In genomic region chr2:91972121-91972566, GRCm38 (mm10) we compare ENCODE assay signal across 8 mouse cellular contexts. TPM values are rescaled to one million over a fixed set of nuclear protein-coding genes. Genes with fewer than 3 reads are reported as not detected.
DNase-seq lines count a peak whose midpoint lies in the region; ATAC-seq and TF ChIP-seq lines count a peak whose summit lies in the region.

No protein-coding gene starts in this region.

- H3K27me3 ChIP-seq in liver, adult 2 months (ENCODE audit: control insufficient read depth, insufficient read depth, low read length), result peaks cover 15% of the 10 kb centered on the region
- H3K27me3 ChIP-seq in liver, embryonic 11.5 days (replicated peaks; ENCODE audit: control insufficient read depth, insufficient read depth, low read length), result peaks cover 69% of the 10 kb centered on the region
- peaks cover 36% of the 10 kb centered on the region for H3K27me3 ChIP-seq in intestine, embryonic 14.5 days (replicated peaks; ENCODE audit: control insufficient read depth, insufficient read depth, low read length)
- peaks cover 19% of the 10 kb centered on the region for H3K27me3 ChIP-seq in midbrain, embryonic 16.5 days (ENCODE audit: control insufficient read depth, insufficient read depth, low read depth, low read length)

- no peak; the same call in 1 of the 2 replicates for ATAC-seq in liver, embryonic 11.5 days (replicated peaks; ENCODE audit: low FRiP score)
- 0 out of 2 replicates have a peak, but pooled peaks have one; percentile 38 for ATAC-seq in intestine, embryonic 14.5 days (replicated peaks; ENCODE audit: low FRiP score, low TSS enrichment, low read depth)
- ATAC-seq in midbrain, embryonic 16.5 days, result no peak

- H3K36me3 ChIP-seq in liver, adult 2 months (ENCODE audit: control insufficient read depth, insufficient read depth, low read length), result no peaks in the 10 kb centered on the region
- H3K36me3 ChIP-seq in liver, embryonic 11.5 days (ENCODE audit: control insufficient read depth, insufficient read depth, low read length), result no peaks in the 10 kb centered on the region
- no peaks in the 10 kb centered on the region for H3K36me3 ChIP-seq in intestine, embryonic 14.5 days (ENCODE audit: control insufficient read depth, insufficient read depth, low read length)
- H3K36me3 ChIP-seq in midbrain, embryonic 16.5 days (ENCODE audit: control insufficient read depth, insufficient read depth, low read length), result no peaks in the 10 kb centered on the region

- no peaks in the 10 kb centered on the region for H3K9me3 ChIP-seq in liver, embryonic 11.5 days (ENCODE audit: control insufficient read depth, low read length)
- H3K9me3 ChIP-seq in intestine, embryonic 14.5 days (ENCODE audit: control insufficient read depth, low read length), result no peaks in the 10 kb centered on the region
- no peaks in the 10 kb centered on the region for H3K9me3 ChIP-seq in midbrain, embryonic 16.5 days (replicated peaks; ENCODE audit: control insufficient read depth, low read length, poor library complexity, severe bottlenecking)

- H3K4me1 ChIP-seq in liver, adult 2 months (ENCODE audit: control insufficient read depth, insufficient read depth, low read length), result peaks cover 5% of the 10 kb centered on the region
- peaks cover 19% of the 10 kb centered on the region for H3K4me1 ChIP-seq in liver, embryonic 11.5 days (replicated peaks; ENCODE audit: control insufficient read depth, insufficient read depth, low read length)
- peaks cover 8% of the 10 kb centered on the region for H3K4me1 ChIP-seq in cortical plate, adult 2 months (ENCODE audit: control insufficient read depth, insufficient read depth, low read length)
- H3K4me1 ChIP-seq in intestine, embryonic 14.5 days (replicated peaks; ENCODE audit: control insufficient read depth, insufficient read depth, low read length), result peaks cover 29% of the 10 kb centered on the region
- H3K4me1 ChIP-seq in midbrain, embryonic 16.5 days (ENCODE audit: control insufficient read depth, insufficient read depth, low read length), result peaks cover 28% of the 10 kb centered on the region

- DNase-seq in liver, adult 2 months (ENCODE audit: extremely low read depth, low read depth, low spot score), result peak; percentile 48
- DNase-seq in liver, embryonic 11.5 days (ENCODE audit: low spot score), result no peak
- no peak for DNase-seq in intestine, embryonic 14.5 days (ENCODE audit: low spot score)
- DNase-seq in urinary bladder, postnatal 25 days (ENCODE audit: low spot score), result no peak
- DNase-seq in urinary bladder, postnatal 14 days (ENCODE audit: low spot score), result no peak
- DNase-seq in thymus, postnatal 25 days, result no peak

- no peak overlapping the region for H3K4me2 ChIP-seq in liver, embryonic 11.5 days
- 0 out of 2 replicates have a peak overlapping the region, but pooled peaks have one; percentile 3 for H3K4me2 ChIP-seq in intestine, embryonic 14.5 days (ENCODE audit: low read length)
- H3K4me2 ChIP-seq in midbrain, embryonic 16.5 days (ENCODE audit: low read length), result no peak overlapping the region

- no peak overlapping the region for H3K9ac ChIP-seq in liver, adult 2 months (ENCODE audit: low read depth, low read length)
- H3K9ac ChIP-seq in liver, embryonic 11.5 days (ENCODE audit: low read depth, low read length), result no peak overlapping the region
- no peak overlapping the region for H3K9ac ChIP-seq in intestine, embryonic 14.5 days (ENCODE audit: low read length)
- no peak overlapping the region for H3K9ac ChIP-seq in midbrain, embryonic 16.5 days (ENCODE audit: low read depth, low read length)

- TF ChIP-seq POLR2A in liver, adult 2 months (IDR thresholded peaks at IDR 0.05; ENCODE audit: extremely low read depth, insufficient read depth, low read length), result no peak
- TF ChIP-seq POLR2A in cortical plate, adult 2 months (IDR thresholded peaks at IDR 0.05; ENCODE audit: extremely low read depth, insufficient read depth, low read length), result no peak

- 54% methylated on average over 13 of the region's 13 CpGs for WGBS in liver, adult 2 months
- WGBS in liver, embryonic 11.5 days, result 28% methylated on average over 13 of the region's 13 CpGs
- 23% methylated on average over 13 of the region's 13 CpGs for WGBS in intestine, embryonic 14.5 days
- 40% methylated on average over 13 of the region's 13 CpGs for WGBS in midbrain, embryonic 16.5 days

- no peak overlapping the region for H3K4me3 ChIP-seq in liver, adult 2 months (ENCODE audit: insufficient read depth, low read depth, low read length)
- H3K4me3 ChIP-seq in liver, embryonic 11.5 days (ENCODE audit: low read depth, low read length), result no peak overlapping the region
- H3K4me3 ChIP-seq in cortical plate, adult 2 months (ENCODE audit: insufficient read depth, low read length), result no peak overlapping the region
- no peak overlapping the region for H3K4me3 ChIP-seq in intestine, embryonic 14.5 days (ENCODE audit: low read depth, low read length)
- no peak overlapping the region for H3K4me3 ChIP-seq in midbrain, embryonic 16.5 days (ENCODE audit: low read depth, low read length)

- no peaks in the 10 kb centered on the region for H3K79me2 ChIP-seq in liver, adult 2 months (ENCODE audit: control insufficient read depth, insufficient read depth, low read length)

- TF ChIP-seq CTCF in liver, adult 2 months (IDR thresholded peaks at IDR 0.05; ENCODE audit: low read depth, low read length), result no peak
- TF ChIP-seq CTCF in cortical plate, adult 2 months (IDR thresholded peaks at IDR 0.05; ENCODE audit: extremely low read depth, insufficient read depth, low read length), result no peak

- peak overlapping the region; percentile 70 for H3K27ac ChIP-seq in liver, adult 2 months (replicated peaks; ENCODE audit: insufficient read depth, low read depth, low read length)
- no peak overlapping the region for H3K27ac ChIP-seq in liver, embryonic 11.5 days (ENCODE audit: low read depth, low read length)
- H3K27ac ChIP-seq in cortical plate, adult 2 months (ENCODE audit: insufficient read depth, low read length), result peak overlapping the region; percentile 17; the same call in 1 of the 2 replicates
- peak overlapping the region; percentile 40; the same call in 1 of the 2 replicates for H3K27ac ChIP-seq in intestine, embryonic 14.5 days (ENCODE audit: low read depth)
- H3K27ac ChIP-seq in midbrain, embryonic 16.5 days (ENCODE audit: low read length), result 0 out of 2 replicates have a peak overlapping the region, but pooled peaks have one; percentile 6

RNA-seq across cellular contexts. Expression of gene Dgkz, which starts 3.5 kb away (rescaled TPM):
- total RNA-seq in liver, adult 2 months (2014; rRNA removed), result 13.2 and 23.6 TPM in 2 replicates
- polyA plus RNA-seq in liver, adult 2 months (2012; rRNA removed), result 43.2 and 59.5 TPM in 2 replicates
- 81.4 and 85.9 TPM in 2 replicates for polyA plus RNA-seq in liver, embryonic 11.5 days (2014; fragmentation: Nextera tagmentation; extraction: Ambion mirVana)
- 550 and 668 TPM in 2 replicates for polyA plus RNA-seq in cortical plate, adult 2 months (2012; rRNA removed)
- 71.9 and 75.6 TPM in 2 replicates for polyA plus RNA-seq in intestine, embryonic 14.5 days (2014; fragmentation: Nextera tagmentation; extraction: Ambion mirVana)
- 28.3 and 33.3 TPM in 2 replicates for polyA plus RNA-seq in midbrain, embryonic 16.5 days (2015; fragmentation: Nextera tagmentation; extraction: Ambion mirVana)

RNA-seq across cellular contexts. Expression of gene Gm9821, which starts 26.6 kb away (rescaled TPM):
- not detected in 2 replicates for total RNA-seq in liver, adult 2 months (2014; rRNA removed)
- polyA plus RNA-seq in liver, adult 2 months (2012; rRNA removed), result not detected in 2 replicates
- 3.7 and 4.8 TPM in 2 replicates for polyA plus RNA-seq in liver, embryonic 11.5 days (2014; fragmentation: Nextera tagmentation; extraction: Ambion mirVana)
- not detected in 2 replicates for polyA plus RNA-seq in cortical plate, adult 2 months (2012; rRNA removed)
- polyA plus RNA-seq in intestine, embryonic 14.5 days (2014; fragmentation: Nextera tagmentation; extraction: Ambion mirVana), result 0.74 and 0.88 TPM in 2 replicates
- 0.11 TPM in 1 of 2 replicates, not detected in the other for polyA plus RNA-seq in midbrain, embryonic 16.5 days (2015; fragmentation: Nextera tagmentation; extraction: Ambion mirVana)

RNA-seq across cellular contexts. Expression of gene Mdk, which starts 40.0 kb away (rescaled TPM):
- not detected in 2 replicates for total RNA-seq in liver, adult 2 months (2014; rRNA removed)
- 0.50 and 0.56 TPM in 2 replicates for polyA plus RNA-seq in liver, adult 2 months (2012; rRNA removed)
- polyA plus RNA-seq in liver, embryonic 11.5 days (2014; fragmentation: Nextera tagmentation; extraction: Ambion mirVana), result 461 and 501 TPM in 2 replicates
- 38.2 and 38.5 TPM in 2 replicates for polyA plus RNA-seq in cortical plate, adult 2 months (2012; rRNA removed)
- 973 and 1,126 TPM in 2 replicates for polyA plus RNA-seq in intestine, embryonic 14.5 days (2014; fragmentation: Nextera tagmentation; extraction: Ambion mirVana)
- polyA plus RNA-seq in midbrain, embryonic 16.5 days (2015; fragmentation: Nextera tagmentation; extraction: Ambion mirVana), result 98.8 and 113 TPM in 2 replicates

RNA-seq across cellular contexts. Expression of gene Chrm4, which starts 45.1 kb away (rescaled TPM):
- 0.13 TPM in 1 of 2 replicates, not detected in the other for total RNA-seq in liver, adult 2 months (2014; rRNA removed)
- not detected in 2 replicates for polyA plus RNA-seq in liver, adult 2 months (2012; rRNA removed)
- polyA plus RNA-seq in liver, embryonic 11.5 days (2014; fragmentation: Nextera tagmentation; extraction: Ambion mirVana), result 0.34 and 0.36 TPM in 2 replicates
- polyA plus RNA-seq in cortical plate, adult 2 months (2012; rRNA removed), result 32.9 and 45.0 TPM in 2 replicates
- 0.16 TPM in 1 of 2 replicates, not detected in the other for polyA plus RNA-seq in intestine, embryonic 14.5 days (2014; fragmentation: Nextera tagmentation; extraction: Ambion mirVana)
- polyA plus RNA-seq in midbrain, embryonic 16.5 days (2015; fragmentation: Nextera tagmentation; extraction: Ambion mirVana), result 0.33 and 0.34 TPM in 2 replicates

RNA-seq across cellular contexts. Expression of gene Creb3l1, which starts 52.2 kb away (rescaled TPM):
- 0.18 and 0.20 TPM in 2 replicates for total RNA-seq in liver, adult 2 months (2014; rRNA removed)
- polyA plus RNA-seq in liver, adult 2 months (2012; rRNA removed), result 0.40 and 0.68 TPM in 2 replicates
- polyA plus RNA-seq in liver, embryonic 11.5 days (2014; fragmentation: Nextera tagmentation; extraction: Ambion mirVana), result 5.7 and 6.1 TPM in 2 replicates
- 0.74 and 0.98 TPM in 2 replicates for polyA plus RNA-seq in cortical plate, adult 2 months (2012; rRNA removed)
- polyA plus RNA-seq in intestine, embryonic 14.5 days (2014; fragmentation: Nextera tagmentation; extraction: Ambion mirVana), result 21.2 and 24.1 TPM in 2 replicates
- polyA plus RNA-seq in midbrain, embryonic 16.5 days (2015; fragmentation: Nextera tagmentation; extraction: Ambion mirVana), result 1.2 and 1.9 TPM in 2 replicates

Comparison
In these comparisons a context has a peak if more than half of its experiments do, and no peak if none do; other contexts are left out.
1. RNA of gene Mdk, which starts 40.0 kb away (polyA plus RNA-seq): 973 to 1,126 TPM in intestine, embryonic 14.5 days, 461 to 501 TPM in liver, embryonic 11.5 days, 98.8 to 113 TPM in midbrain, embryonic 16.5 days and 38.2 to 38.5 TPM in cortical plate, adult 2 months; 0.50 to 0.56 TPM in liver, adult 2 months; every median in the first group is over 10 times any median in the second.